Mouse (Mus musculus) liver, adult 2 months (tissue): Measurements from ENCODE around the gene Ralgps1. TPM values are rescaled to one million over a fixed set of nuclear protein-coding genes. Genes with fewer than 3 reads are reported as not detected.

ENCODE experiments used
- DNase-seq: peaks from one replicate; pipeline ENCODE4 v3.0.0-alpha.2; 2011; ENCODE audit warnings: low read depth, low spot score; ENCODE audit errors: extremely low read depth
- H3K27ac ChIP-seq: fragments of 200-500 bp; replicated peaks from 2 replicates; pipeline ENCODE4 v1.5.1; 2012; ENCODE audit warnings: low read depth, mild to moderate bottlenecking, control low read depth, inconsistent platforms, low read length; ENCODE audit not compliant: insufficient read depth
- H3K27me3 ChIP-seq: fragments of 200-500 bp; 2 replicates; pipeline ENCODE4 v1.6.1; 2012; ENCODE audit warnings: mild to moderate bottlenecking, moderate library complexity, low read length, inconsistent platforms; ENCODE audit not compliant: control insufficient read depth, insufficient read depth
- H3K36me3 ChIP-seq: fragments of 200-500 bp; 2 replicates; pipeline ENCODE4 v1.6.1; 2012; ENCODE audit warnings: low read length, inconsistent platforms; ENCODE audit not compliant: control insufficient read depth, insufficient read depth
- H3K4me1 ChIP-seq: fragments of 200-500 bp; 2 replicates; pipeline ENCODE4 v1.6.1; 2011; ENCODE audit warnings: low read length; ENCODE audit not compliant: control insufficient read depth, insufficient read depth
- H3K4me3 ChIP-seq: fragments of 200-500 bp; 2 replicates; pipeline ENCODE4 v1.5.1; 2011; ENCODE audit warnings: low read depth, mild to moderate bottlenecking, control low read depth, low read length, moderate library complexity; ENCODE audit not compliant: insufficient read depth
- H3K79me2 ChIP-seq: fragments of 200-500 bp; 2 replicates; pipeline ENCODE4 v1.6.1; 2012; ENCODE audit warnings: inconsistent platforms, mild to moderate bottlenecking, low read length, moderate library complexity; ENCODE audit not compliant: control insufficient read depth, insufficient read depth
- H3K9ac ChIP-seq: fragments of 200-500 bp; 2 replicates; pipeline ENCODE4 v1.6.1; 2012; ENCODE audit warnings: low read depth, mild to moderate bottlenecking, control low read depth, inconsistent platforms, low read length
- CTCF ChIP-seq: fragments of 200-500 bp; IDR thresholded peaks from 2 replicates; pipeline ENCODE4 v1.5.1; 2011; ENCODE audit warnings: low read depth, low read length, control low read depth
- POLR2A ChIP-seq: fragments of 200-500 bp; IDR thresholded peaks from 2 replicates; pipeline ENCODE4 v1.6.1; 2011; ENCODE audit warnings: low read length, control low read depth; ENCODE audit not compliant: insufficient read depth; ENCODE audit errors: extremely low read depth
- WGBS: fragments of 180-500 bp; shearing (Covaris S2); methylation state at CpG from one replicate; pipeline ENCODE4 v1.1.7; 2018; 5-methylcytosine and 5-hydroxymethylcytosine counted together
- polyA plus RNA-seq: library from polyadenylated mRNA; depleted of rRNA; stranded (reverse); fragments of >200 nt; gene quantifications from 2 replicates; pipeline ENCODE4 v1.2.3, GENCODE M21; 2012
- total RNA-seq: library from RNA; depleted of rRNA; stranded (reverse); fragments of >200 nt; gene quantifications from 2 replicates; pipeline ENCODE4 v1.2.3, GENCODE M21; 2014

Gene Ralgps1
- total and polyA plus RNA-seq, 2 experiments, result 2.6 to 3.3 TPM

DNA sequence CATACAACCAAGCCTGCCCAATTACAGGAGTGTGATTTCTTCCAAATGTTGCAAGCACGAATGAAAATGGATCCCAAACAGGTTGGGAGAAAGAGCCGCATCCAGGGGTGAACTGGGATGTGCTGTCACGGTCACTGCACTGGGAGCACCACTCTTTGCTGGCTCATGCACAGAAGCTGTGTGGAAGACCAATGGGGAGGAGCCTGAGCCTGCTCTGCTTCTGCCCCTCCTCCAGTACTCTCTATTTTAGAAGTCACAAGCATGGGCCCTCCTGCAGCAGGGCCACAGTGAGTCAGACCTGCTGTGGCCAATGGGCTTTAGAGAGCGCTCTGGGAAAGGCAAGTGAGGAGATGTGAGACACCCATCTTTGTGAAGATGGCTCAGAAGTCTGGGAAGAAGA is 25.3 kb downstream of the Ralgps1 start:
- Histone ChIP-seq H3K4me1 (no peaks in the 10 kb centered on the region), H3K27me3 (no peaks in the 10 kb centered on the region), H3K36me3 (no peaks in the 10 kb centered on the region), H3K4me3 (no peak overlapping the region), H3K27ac (no peak overlapping the region), H3K9ac (no peak overlapping the region), H3K79me2 (0 out of 2 replicates have a peak, but pooled peaks cover 2% of the 10 kb centered on the region)
- WGBS, result 85% methylated on average over 4 of the region's 4 CpGs
- no peak for DNase-seq
- TF ChIP-seq POLR2A (no peak), CTCF (no peak)

DNA sequence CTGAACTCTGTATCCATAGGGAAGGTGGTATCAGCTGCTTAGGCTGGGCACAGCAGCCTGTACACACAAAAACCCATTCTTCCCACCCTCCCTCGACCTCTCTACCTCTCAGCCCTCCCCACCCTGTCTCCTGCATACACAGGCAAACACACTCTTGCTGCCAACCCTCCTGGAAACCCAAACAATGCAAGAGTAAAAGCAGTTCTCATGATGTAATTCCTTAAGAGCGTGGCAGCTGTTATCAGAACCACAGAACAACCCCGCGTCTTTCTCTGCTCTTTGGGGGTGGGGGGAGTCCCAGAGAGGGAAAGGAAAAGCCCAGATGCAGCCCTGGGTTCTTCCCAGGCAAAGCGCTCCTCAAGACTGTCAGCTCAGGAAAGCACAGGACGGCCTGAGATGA is 25.8 kb downstream of the Ralgps1 start:
- Histone ChIP-seq H3K27me3 (no peaks in the 10 kb centered on the region), H3K79me2 (0 out of 2 replicates have a peak, but pooled peaks cover 2% of the 10 kb centered on the region), H3K27ac (no peak overlapping the region), H3K9ac (no peak overlapping the region), H3K4me3 (no peak overlapping the region), H3K36me3 (no peaks in the 10 kb centered on the region), H3K4me1 (no peaks in the 10 kb centered on the region)
- TF ChIP-seq POLR2A (no peak), CTCF (no peak)
- DNase-seq, result no peak
- 71% methylated on average over 6 of the region's 6 CpGs for WGBS

DNA sequence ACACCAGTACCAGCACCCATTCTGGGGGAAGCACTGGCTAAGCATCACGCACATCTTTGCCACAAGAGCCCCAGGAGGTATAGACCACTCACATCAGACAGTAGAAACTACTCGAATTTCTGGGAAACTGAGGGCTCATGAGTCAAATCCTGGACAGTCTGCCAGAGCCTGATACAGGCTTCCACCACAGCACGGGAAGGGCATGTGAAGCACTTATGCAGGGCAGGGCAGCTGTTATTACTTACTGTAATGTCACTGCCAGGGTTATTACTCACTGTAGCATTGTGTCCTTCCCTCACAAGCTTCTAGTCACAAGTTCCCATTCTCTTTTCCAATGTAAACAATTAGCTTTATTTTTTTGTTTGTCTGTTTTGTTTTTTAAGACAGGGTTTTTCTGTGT is 27.9 kb downstream of the Ralgps1 start:
- no peak for DNase-seq
- Histone ChIP-seq H3K36me3 (no peaks in the 10 kb centered on the region), H3K9ac (no peak overlapping the region), H3K4me1 (no peaks in the 10 kb centered on the region), H3K79me2 (0 out of 2 replicates have a peak, but pooled peaks cover 2% of the 10 kb centered on the region), H3K4me3 (no peak overlapping the region), H3K27me3 (no peaks in the 10 kb centered on the region), H3K27ac (no peak overlapping the region)
- TF ChIP-seq CTCF (no peak), POLR2A (no peak)
- WGBS, result 85% methylated on average over 3 of the region's 3 CpGs

DNA sequence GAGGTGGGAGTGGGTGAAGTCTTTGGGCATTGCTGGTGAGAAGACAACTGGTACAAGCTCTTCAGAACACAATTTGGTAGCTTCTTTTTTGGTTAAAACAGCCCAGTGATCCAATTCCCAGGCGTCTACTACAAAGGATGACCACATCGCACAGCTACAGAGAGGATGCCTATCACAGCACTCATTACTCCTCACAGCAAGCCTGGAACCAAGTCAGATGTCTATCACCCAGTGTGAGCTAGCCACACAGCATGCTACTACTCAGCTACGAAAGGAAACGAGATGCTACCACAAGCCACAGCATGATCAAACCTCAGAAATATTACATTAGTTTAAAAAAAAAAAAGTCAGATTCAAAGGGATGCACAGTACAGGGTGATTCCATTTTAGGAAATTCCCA is 29.1 kb downstream of the Ralgps1 start:
- Histone ChIP-seq H3K27ac (no peak overlapping the region), H3K4me1 (no peaks in the 10 kb centered on the region), H3K36me3 (no peaks in the 10 kb centered on the region), H3K79me2 (0 out of 2 replicates have a peak, but pooled peaks cover 2% of the 10 kb centered on the region), H3K9ac (no peak overlapping the region), H3K27me3 (no peaks in the 10 kb centered on the region), H3K4me3 (no peak overlapping the region)
- TF ChIP-seq CTCF, result no peak
- no peak for TF ChIP-seq POLR2A
- no peak for DNase-seq
- 92% methylated on average over 4 of the region's 4 CpGs for WGBS

DNA sequence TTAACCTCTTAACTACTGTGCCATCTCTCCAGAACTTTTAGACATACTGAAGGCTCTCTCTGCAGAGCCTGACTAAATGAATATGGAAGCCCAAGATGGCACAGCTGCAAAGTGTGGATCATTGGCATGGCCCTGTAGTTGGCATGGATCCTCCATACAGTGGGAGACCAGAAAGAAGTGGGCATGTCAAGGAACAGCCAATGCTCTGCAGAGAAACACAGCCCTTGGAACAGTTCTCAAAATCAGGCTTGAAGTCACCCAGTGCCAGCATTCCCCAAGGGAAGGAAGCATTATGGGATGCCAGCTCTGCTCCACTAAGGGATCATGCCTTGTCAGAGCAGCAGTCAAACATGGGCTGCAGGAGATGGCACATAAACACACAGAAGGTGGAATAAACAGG is 35.5 kb downstream of the Ralgps1 start:
- no peaks in the 10 kb centered on the region for H3K4me1 ChIP-seq
- TF ChIP-seq CTCF (no peak), POLR2A (no peak)
- peaks cover 5% of the 10 kb centered on the region for H3K36me3 ChIP-seq
- H3K4me3 ChIP-seq, result no peak overlapping the region
- H3K27ac ChIP-seq, result no peak overlapping the region
- H3K9ac ChIP-seq, result no peak overlapping the region
- H3K27me3 ChIP-seq, result no peaks in the 10 kb centered on the region
- H3K79me2 ChIP-seq, result no peaks in the 10 kb centered on the region
- DNase-seq, result no peak

DNA sequence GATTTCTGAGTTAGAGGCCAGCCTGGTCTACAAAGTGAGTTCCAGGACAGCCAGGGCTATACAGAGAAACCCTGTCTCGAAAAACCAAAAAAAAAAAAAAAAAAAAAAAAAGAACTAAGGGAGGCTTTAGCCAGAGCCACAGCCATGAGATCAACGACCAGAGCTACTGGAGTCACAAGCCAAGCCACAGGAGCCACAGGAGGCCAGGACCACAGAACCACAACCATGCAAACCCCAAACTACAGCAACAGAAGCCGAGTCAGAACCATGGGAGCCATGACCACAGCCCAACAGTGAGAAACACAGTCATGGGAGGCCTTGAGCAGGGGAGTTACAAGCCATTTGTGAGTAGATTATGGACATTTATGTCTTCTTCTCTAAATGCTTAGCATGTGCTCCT is 41.7 kb downstream of the Ralgps1 start:
- no peak for TF ChIP-seq POLR2A
- no peak for TF ChIP-seq CTCF
- Histone ChIP-seq H3K36me3 (no peaks in the 10 kb centered on the region), H3K4me3 (no peak overlapping the region), H3K9ac (no peak overlapping the region), H3K27ac (no peak overlapping the region), H3K4me1 (no peaks in the 10 kb centered on the region), H3K27me3 (no peaks in the 10 kb centered on the region), H3K79me2 (no peaks in the 10 kb centered on the region)
- DNase-seq, result no peak
- 93% methylated on average over 2 of the region's 3 CpGs for WGBS
